Mouse (Mus musculus) kidney, embryonic 16.5 days (tissue): Measurements from ENCODE around the gene Clec2e. TPM values are rescaled to one million over a fixed set of nuclear protein-coding genes. Genes with fewer than 3 reads are reported as not detected.
"Not testable (repeated sequence)": the region's sequence is repeated elsewhere in the genome, so short reads cannot be mapped to it uniquely, and the experiment has no call there.

Source experiments
- ATAC-seq: fragments of 200-750 bp; cut with Nextera tagmentation; 2 replicates; pipeline ENCODE4 v1.8.0; 2017; ENCODE audit warnings: moderate TSS enrichment; ENCODE audit not compliant: low FRiP score, low TSS enrichment
- H3K27ac ChIP-seq: fragments of 300-500 bp; sonication (generic); 2 replicates; pipeline ENCODE4 v1.5.1; 2014; ENCODE audit warnings: low read length
- H3K27me3 ChIP-seq: fragments of 300-500 bp; sonication (generic); 2 replicates; pipeline ENCODE4 v1.6.1; 2014; ENCODE audit warnings: low read length, control low read depth, mixed read lengths; ENCODE audit not compliant: insufficient read depth
- H3K36me3 ChIP-seq: fragments of 300-500 bp; sonication (generic); 2 replicates; pipeline ENCODE4 v1.6.1; 2014; ENCODE audit warnings: low read length, control low read depth, mixed read lengths; ENCODE audit not compliant: insufficient read depth
- H3K4me1 ChIP-seq: fragments of 300-500 bp; sonication (generic); 2 replicates; pipeline ENCODE4 v1.6.1; 2014; ENCODE audit warnings: low read length, control low read depth, mixed read lengths; ENCODE audit not compliant: insufficient read depth
- H3K4me2 ChIP-seq: fragments of 300-500 bp; sonication (generic); replicated peaks from 2 replicates; pipeline ENCODE4 v1.6.1; 2014; ENCODE audit warnings: low read depth, low read length
- H3K4me3 ChIP-seq: fragments of 300-500 bp; sonication (generic); 2 replicates; pipeline ENCODE4 v1.5.1; 2014; ENCODE audit warnings: mild to moderate bottlenecking, low read length
- H3K9ac ChIP-seq: fragments of 300-500 bp; sonication (generic); replicated peaks from 2 replicates; pipeline ENCODE4 v1.6.1; 2014; ENCODE audit warnings: low read length
- H3K9me3 ChIP-seq: fragments of 300-500 bp; sonication (generic); 2 replicates; pipeline ENCODE4 v1.6.1; 2016; ENCODE audit warnings: low read length, control low read depth
- WGBS: fragments of 180-500 bp; shearing (Covaris S2); extraction: QIAGEN DNeasy Blood & Tissue Kit; methylation state at CpG from one replicate; pipeline ENCODE4 v1.1.7; 2014; 5-methylcytosine and 5-hydroxymethylcytosine counted together
- polyA plus RNA-seq: library from polyadenylated mRNA; unstranded; fragments of >200 nt; fragmentation: Nextera tagmentation; extraction: Ambion mirVana; gene quantifications from 2 replicates; pipeline ENCODE4 v1.2.1, GENCODE M21; 2015

Gene Clec2e
- polyA plus RNA-seq, 1 experiment from 2014 or later = not detected

- Histone ChIP-seq H3K9ac (no peak overlapping the region), H3K36me3 (no peaks in the 10 kb centered on the region), H3K27ac (no peak overlapping the region), H3K9me3 (no peaks in the 10 kb centered on the region), H3K4me3 (no peak overlapping the region), H3K27me3 (no peaks in the 10 kb centered on the region), H3K4me2 (no peak overlapping the region), H3K4me1 (no peaks in the 10 kb centered on the region)
- ATAC-seq = no peak
These were observed 7.2 kb upstream of the Clec2e start for GRCm38 (mm10) chr6:129107916-129108315.

GRCm38 (mm10) chr6:129102858-129103555 is 2.3 kb upstream of the Clec2e start:
- H3K4me1 ChIP-seq = no peaks in the 10 kb centered on the region
- WGBS = 85% methylated on average over 4 of the region's 4 CpGs
- H3K9me3 ChIP-seq = no peaks in the 10 kb centered on the region
- ATAC-seq = no peak
- H3K27ac ChIP-seq = peak overlapping the region; percentile 73
- no peaks in the 10 kb centered on the region for H3K27me3 ChIP-seq
- H3K36me3 ChIP-seq = no peaks in the 10 kb centered on the region
- no peak overlapping the region for H3K4me3 ChIP-seq
- no peak overlapping the region for H3K9ac ChIP-seq
- no peak overlapping the region for H3K4me2 ChIP-seq

GRCm38 (mm10) chr6:129101604-129102003 is 891 bp upstream of the Clec2e start:
- WGBS = 87% methylated on average over 1 of the region's 1 CpGs
- no peaks in the 10 kb centered on the region for H3K27me3 ChIP-seq
- H3K36me3 ChIP-seq = no peaks in the 10 kb centered on the region
- H3K9me3 ChIP-seq = no peaks in the 10 kb centered on the region
- H3K4me1 ChIP-seq = no peaks in the 10 kb centered on the region
- H3K4me2 ChIP-seq = no peak overlapping the region
- H3K27ac ChIP-seq = no peak overlapping the region
- no peak overlapping the region for H3K4me3 ChIP-seq
- no peak for ATAC-seq
- no peak overlapping the region for H3K9ac ChIP-seq

GRCm38 (mm10) chr6:129097929-129098328 is 2.8 kb downstream of the Clec2e start:
- Histone ChIP-seq H3K4me3 (no peak overlapping the region), H3K4me1 (no peaks in the 10 kb centered on the region), H3K27me3 (no peaks in the 10 kb centered on the region), H3K4me2 (no peak overlapping the region), H3K27ac (no peak overlapping the region), H3K9me3 (no peaks in the 10 kb centered on the region), H3K9ac (no peak overlapping the region), H3K36me3 (no peaks in the 10 kb centered on the region)
- WGBS = 33% methylated on average over 1 of the region's 1 CpGs
- ATAC-seq = no peak

- no peak overlapping the region for H3K27ac ChIP-seq
- H3K9me3 ChIP-seq = no peaks in the 10 kb centered on the region
- H3K9ac ChIP-seq = no peak overlapping the region
- no peak for ATAC-seq
- H3K36me3 ChIP-seq = no peaks in the 10 kb centered on the region
- H3K4me3 ChIP-seq = no peak overlapping the region
- no peak overlapping the region for H3K4me2 ChIP-seq
- H3K4me1 ChIP-seq = no peaks in the 10 kb centered on the region
- H3K27me3 ChIP-seq = no peaks in the 10 kb centered on the region
These were observed 5.5 kb downstream of the Clec2e start for GRCm38 (mm10) chr6:129095166-129095565.

GRCm38 (mm10) chr6:129088596-129088995 is 12.1 kb downstream of the Clec2e start:
- H3K27me3 ChIP-seq, H3K4me2 ChIP-seq, H3K4me3 ChIP-seq, H3K27ac ChIP-seq, H3K36me3 ChIP-seq, H3K4me1 ChIP-seq, H3K9ac ChIP-seq, ATAC-seq, H3K9me3 ChIP-seq: not testable (repeated sequence)
- WGBS = 95% methylated on average over 8 of the region's 8 CpGs

- H3K9me3 ChIP-seq = no peaks in the 10 kb centered on the region
- WGBS = 81% methylated on average over 1 of the region's 1 CpGs
- no peaks in the 10 kb centered on the region for H3K36me3 ChIP-seq
- no peak overlapping the region for H3K27ac ChIP-seq
- H3K27me3 ChIP-seq = no peaks in the 10 kb centered on the region
- no peak overlapping the region for H3K9ac ChIP-seq
- no peak for ATAC-seq
- no peaks in the 10 kb centered on the region for H3K4me1 ChIP-seq
- H3K4me2 ChIP-seq = no peak overlapping the region
- H3K4me3 ChIP-seq = no peak overlapping the region
These were observed 12.6 kb downstream of the Clec2e start for GRCm38 (mm10) chr6:129088161-129088560.

- H3K9ac ChIP-seq, H3K9me3 ChIP-seq, H3K36me3 ChIP-seq, ATAC-seq, H3K4me1 ChIP-seq, H3K4me3 ChIP-seq, H3K4me2 ChIP-seq, H3K27me3 ChIP-seq, H3K27ac ChIP-seq: not testable (repeated sequence)
- 80% methylated on average over 2 of the region's 2 CpGs for WGBS
These were observed 14.7 kb downstream of the Clec2e start for GRCm38 (mm10) chr6:129086031-129086430.

- no peak overlapping the region for H3K4me3 ChIP-seq
- H3K9me3 ChIP-seq = no peaks in the 10 kb centered on the region
- H3K4me1 ChIP-seq = no peaks in the 10 kb centered on the region
- WGBS = 89% methylated on average over 6 of the region's 6 CpGs
- no peaks in the 10 kb centered on the region for H3K27me3 ChIP-seq
- no peaks in the 10 kb centered on the region for H3K36me3 ChIP-seq
- H3K9ac ChIP-seq = no peak overlapping the region
- ATAC-seq = no peak
- no peak overlapping the region for H3K27ac ChIP-seq
- no peak overlapping the region for H3K4me2 ChIP-seq
These were observed 15.6 kb downstream of the Clec2e start for GRCm38 (mm10) chr6:129085098-129085497.

GRCm38 (mm10) chr6:129066986-129067385 is 33.7 kb downstream of the Clec2e start:
- no peaks in the 10 kb centered on the region for H3K36me3 ChIP-seq
- 50% methylated on average over 1 of the region's 1 CpGs for WGBS
- no peaks in the 10 kb centered on the region for H3K4me1 ChIP-seq
- H3K9ac ChIP-seq = no peak overlapping the region
- 0 out of 2 replicates have a peak, but pooled peaks have one; percentile 51 for ATAC-seq
- H3K9me3 ChIP-seq = no peaks in the 10 kb centered on the region
- H3K4me2 ChIP-seq = no peak overlapping the region
- no peak overlapping the region for H3K27ac ChIP-seq
- no peaks in the 10 kb centered on the region for H3K27me3 ChIP-seq
- H3K4me3 ChIP-seq = no peak overlapping the region
